Comparison of ENCODE assay signal across 8 mouse cellular contexts in the genomic region with DNA sequence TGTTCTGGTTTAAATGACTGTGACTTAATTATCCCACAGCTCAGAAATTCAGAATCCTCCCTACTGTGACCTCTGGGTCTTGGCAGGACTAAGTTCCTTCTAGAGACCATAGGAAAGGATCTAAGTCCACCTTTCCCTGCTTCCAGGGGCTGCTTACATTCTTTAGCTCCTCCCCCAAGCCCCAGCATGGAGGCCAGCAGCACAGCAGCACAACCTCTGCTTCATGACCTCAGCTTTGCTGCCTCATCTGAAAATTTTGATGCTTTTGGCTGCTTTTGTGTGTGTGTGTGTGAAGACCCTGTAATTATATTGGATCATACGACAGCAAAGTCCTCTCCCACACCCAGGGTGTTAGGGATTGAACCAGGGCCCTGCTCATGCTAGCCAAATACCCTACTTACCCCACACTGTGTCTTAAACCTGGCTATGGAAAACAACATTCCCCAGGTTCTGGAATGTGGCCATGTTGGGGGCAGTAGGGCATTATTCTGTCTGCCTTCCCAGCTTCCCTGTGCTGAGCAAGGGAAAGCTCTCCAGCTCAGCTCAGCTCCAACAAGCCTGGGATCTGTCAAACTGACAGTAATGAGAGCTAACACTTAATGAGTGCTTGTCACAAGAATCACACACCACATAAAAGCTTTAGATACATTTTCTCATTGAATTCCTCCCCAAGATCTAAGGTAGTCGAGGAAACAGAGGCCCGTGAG.
DNase-seq lines count a peak whose midpoint lies in the region; ATAC-seq lines count a peak whose summit lies in the region.

No protein-coding gene starts in this region.

- no peak overlapping the region for H3K4me3 ChIP-seq in hindbrain, embryonic 11.5 days (ENCODE audit: low read depth, low read length)
- no peak overlapping the region for H3K4me3 ChIP-seq in limb, embryonic 13.5 days

- intact Hi-C loops in heart, postnatal 25 days (cut with DNase I) = no loop called here

- no peaks in the 10 kb centered on the region for H3K9me3 ChIP-seq in hindbrain, embryonic 11.5 days (ENCODE audit: control insufficient read depth, low read length)
- H3K9me3 ChIP-seq in limb, embryonic 13.5 days = no peaks in the 10 kb centered on the region

- WGBS in hindbrain, embryonic 11.5 days = 49% methylated on average over 3 of the region's 3 CpGs
- WGBS in limb, embryonic 13.5 days = 17% methylated on average over 3 of the region's 3 CpGs

- H3K27ac ChIP-seq in hindbrain, embryonic 11.5 days (ENCODE audit: low read depth, low read length) = no peak overlapping the region
- H3K27ac ChIP-seq in limb, embryonic 13.5 days = peak overlapping the region; percentile 33; the same call in 1 of the 2 replicates

- H3K4me1 ChIP-seq in hindbrain, embryonic 11.5 days (replicated peaks; ENCODE audit: control insufficient read depth, insufficient read depth, low read length) = no peaks in the 10 kb centered on the region
- peaks cover 26% of the 10 kb centered on the region for H3K4me1 ChIP-seq in limb, embryonic 13.5 days

- H3K36me3 ChIP-seq in hindbrain, embryonic 11.5 days (ENCODE audit: control insufficient read depth, insufficient read depth, low read length) = no peaks in the 10 kb centered on the region
- no peaks in the 10 kb centered on the region for H3K36me3 ChIP-seq in limb, embryonic 13.5 days

- H3K9ac ChIP-seq in hindbrain, embryonic 11.5 days (ENCODE audit: low read depth, low read length) = no peak overlapping the region
- no peak overlapping the region for H3K9ac ChIP-seq in limb, embryonic 13.5 days

- H3K27me3 ChIP-seq in hindbrain, embryonic 11.5 days (ENCODE audit: control insufficient read depth, insufficient read depth, low read length) = no peaks in the 10 kb centered on the region
- no peaks in the 10 kb centered on the region for H3K27me3 ChIP-seq in limb, embryonic 13.5 days

- DNase-seq in heart, adult 11 months = peak; percentile 94
- DNase-seq in heart, postnatal 25 days (ENCODE audit: low spot score) = no peak
- peak; percentile 21 for DNase-seq in fibroblast of lung, adult 2 months (ENCODE audit: low read depth)
- DNase-seq in hindbrain, embryonic 11.5 days (ENCODE audit: low spot score) = peak; percentile 14
- DNase-seq in layer of hippocampus, postnatal 36 days = no peak
- DNase-seq in left cerebral cortex, adult 11 months (ENCODE audit: low spot score) = no peak
- no peak for DNase-seq in left cerebral cortex, adult 9 months (ENCODE audit: low spot score in 2 of 2)

- ATAC-seq in hindbrain, embryonic 11.5 days (ENCODE audit: low FRiP score) = no peak
- ATAC-seq in limb, embryonic 13.5 days (ENCODE audit: low FRiP score, low read depth) = peak; percentile 48

- no peak overlapping the region for H3K4me2 ChIP-seq in hindbrain, embryonic 11.5 days (replicated peaks; ENCODE audit: low read depth, low read length)
- H3K4me2 ChIP-seq in limb, embryonic 13.5 days (replicated peaks) = no peak overlapping the region

Comparison
In these comparisons a context has a peak if more than half of its experiments do, and no peak if none do; other contexts are left out.
1. DNase-seq: peak in heart, adult 11 months (single experiment), fibroblast of lung, adult 2 months (single experiment) and hindbrain, embryonic 11.5 days (single experiment); none in heart, postnatal 25 days (single experiment), layer of hippocampus, postnatal 36 days (0 of 2), left cerebral cortex, adult 11 months (single experiment) and left cerebral cortex, adult 9 months (0 of 2).